Mouse (Mus musculus) small intestine, adult 2 months (tissue): ENCODE data around the gene Scnn1b.

Experiments
- CTCF ChIP-seq: fragments of 200-500 bp; IDR thresholded peaks from 2 replicates; pipeline ENCODE4 v1.5.1; 2012; ENCODE audit warnings: low read depth, mild to moderate bottlenecking, control low read depth, inconsistent platforms, low read length, moderate library complexity, mixed read lengths; ENCODE audit not compliant: insufficient replicate concordance, insufficient read length; ENCODE audit errors: extremely low read depth
- POLR2A ChIP-seq: fragments of 200-500 bp; IDR thresholded peaks from 2 replicates; pipeline ENCODE4 v1.6.1; 2012; ENCODE audit warnings: low read depth, mild to moderate bottlenecking, control low read depth, inconsistent platforms, low read length, moderate library complexity

- TF ChIP-seq CTCF, result no peak
- TF ChIP-seq POLR2A, result no peak
These were observed 68.8 kb downstream of the Scnn1b start for GRCm38 (mm10) chr7:121933675-121934074.
